Mouse (Mus musculus): ENCODE measurements around the gene Zdhhc20. TPM values are rescaled to one million over a fixed set of nuclear protein-coding genes. Genes with fewer than 3 reads are reported as not detected.
"Not testable (repeated sequence)": the region's sequence is repeated elsewhere in the genome, so short reads cannot be mapped to it uniquely, and the experiment has no call there.

Zdhhc20 gene
- 29.8 and 31.0 TPM in 2 replicates for polyA plus RNA-seq (2012; rRNA removed)

DNA sequence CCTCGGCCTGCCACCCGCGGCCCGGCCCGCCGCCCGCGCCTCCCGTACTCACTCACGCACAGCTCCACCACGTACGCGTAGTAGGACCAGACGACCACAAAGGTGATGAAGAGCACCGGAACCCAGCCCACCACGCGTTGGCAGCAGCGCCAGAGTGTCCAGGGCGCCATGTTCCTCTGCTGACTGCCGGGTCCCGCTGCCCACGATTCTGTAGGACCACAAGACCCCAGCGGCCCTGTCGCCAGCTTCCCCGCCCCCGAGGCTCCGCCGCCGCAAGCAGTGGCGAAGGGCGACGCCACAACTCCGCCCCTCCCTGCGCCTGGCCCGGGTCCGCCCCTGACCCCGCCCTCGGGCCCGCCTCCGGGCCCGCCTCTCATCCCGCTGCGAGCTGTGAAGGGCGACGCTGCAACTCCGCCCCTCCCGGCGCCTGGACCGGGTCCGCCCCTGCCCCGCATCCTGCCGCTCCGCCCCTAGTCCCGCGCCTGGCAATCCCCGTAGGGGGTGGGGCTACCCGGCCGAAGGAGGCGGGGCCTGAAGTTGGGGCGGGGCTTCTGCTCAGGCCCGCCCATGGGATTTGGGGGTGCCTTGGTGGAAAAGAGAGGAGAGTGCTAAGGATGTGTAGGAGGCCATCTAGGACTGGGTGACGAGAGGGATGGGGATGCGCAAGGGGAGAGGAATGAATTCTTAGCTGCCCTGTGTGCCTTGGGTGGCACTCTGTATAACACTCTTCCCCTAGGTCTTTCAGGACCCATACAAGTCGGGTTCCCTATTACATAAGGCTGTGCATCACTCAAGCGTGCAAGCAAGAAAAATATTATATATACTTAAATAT is at the start of gene Zdhhc20:
Zdhhc20 (minus strand) TSS at position 266 of the 832 bp plus-strand sequence.
- DNase-seq (ENCODE audit: low spot score) = peak; percentile 92

DNA sequence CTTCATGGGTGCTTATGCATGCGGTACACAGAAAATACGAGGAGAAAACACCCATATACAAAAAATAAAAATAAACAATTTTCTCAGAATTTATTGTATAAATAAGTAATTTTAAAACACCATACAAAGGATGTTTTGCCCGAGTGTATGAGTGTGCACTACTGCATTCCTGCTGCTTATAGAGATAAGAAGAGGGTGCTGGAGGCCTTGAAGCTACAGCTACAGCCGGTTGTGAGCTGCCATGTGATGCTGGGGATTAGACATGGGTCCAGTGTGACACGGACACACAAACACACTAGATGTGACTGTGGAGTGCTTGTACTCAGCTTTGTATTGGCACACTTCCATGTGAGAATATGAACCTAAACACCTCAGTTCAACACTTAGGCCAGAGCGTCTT is 47.2 kb upstream of the Zdhhc20 start:
- DNase-seq (ENCODE audit: low spot score) = no peak

DNA sequence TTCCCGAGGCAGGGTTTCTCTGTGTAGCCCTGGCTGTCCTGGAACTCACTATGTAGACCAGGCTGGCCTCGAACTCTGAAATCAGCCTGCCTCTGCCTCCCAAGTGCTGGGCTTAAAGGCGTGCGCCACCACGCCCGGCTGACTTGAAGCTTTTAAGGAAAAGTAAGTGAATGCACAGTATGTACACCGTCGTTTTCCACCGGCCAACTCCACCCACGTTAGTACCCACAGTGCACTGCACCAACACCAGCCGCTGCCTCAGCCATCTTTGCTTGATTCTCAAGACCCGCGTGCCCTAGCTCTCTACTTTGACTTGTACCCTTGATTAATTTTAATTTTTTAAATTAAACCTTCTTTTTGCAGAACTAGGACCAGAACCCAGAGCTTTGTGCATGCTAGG is 44.6 kb upstream of the Zdhhc20 start:
- no peak for DNase-seq (ENCODE audit: low spot score)

DNA sequence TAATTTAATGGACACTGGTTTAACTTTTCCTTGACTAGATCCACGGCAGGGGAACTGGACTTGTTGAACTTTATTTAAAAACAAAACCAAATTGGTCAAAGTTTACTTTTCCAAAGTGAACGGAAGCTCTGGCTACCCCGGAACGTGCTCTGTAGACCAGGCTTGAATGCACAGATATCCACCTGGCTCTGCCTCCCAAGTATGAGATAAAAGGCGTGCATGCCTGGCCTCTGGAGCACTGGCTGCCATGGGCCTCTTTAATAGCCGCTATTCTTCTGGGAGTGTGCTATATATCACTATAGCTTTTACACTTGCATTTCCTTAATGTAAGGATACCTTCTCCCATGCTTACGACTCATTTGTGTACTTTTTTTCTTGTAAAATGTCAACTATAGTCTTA is 43.5 kb upstream of the Zdhhc20 start:
- DNase-seq (ENCODE audit: low spot score) = no peak

DNA sequence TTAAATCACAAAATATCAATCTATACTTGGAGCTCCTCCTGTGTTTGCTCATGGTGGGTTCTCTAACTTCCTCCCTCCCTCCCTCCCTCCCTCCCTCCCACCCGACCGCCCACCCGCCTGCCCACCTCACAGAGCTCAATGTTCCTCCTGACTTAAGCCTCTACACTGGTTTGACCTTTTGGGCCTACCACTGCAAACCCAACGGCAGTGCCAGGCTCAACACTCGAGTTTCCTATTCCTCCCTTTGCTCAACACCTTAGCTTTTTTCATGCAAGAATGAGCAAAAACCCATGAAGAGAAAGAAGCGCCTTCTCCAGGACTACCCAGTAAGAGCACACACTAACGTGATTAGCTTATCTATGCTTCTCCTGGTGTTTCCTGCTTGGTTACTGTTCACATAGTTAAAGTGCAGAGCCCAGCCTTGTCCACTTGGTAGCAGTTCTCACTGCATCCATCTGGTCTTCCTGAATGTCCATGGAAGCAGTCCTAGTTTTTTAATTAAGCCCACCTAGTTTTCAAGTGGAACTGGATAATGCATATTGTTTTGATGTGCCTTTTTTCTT is 42.9 kb upstream of the Zdhhc20 start:
- no peak for DNase-seq (ENCODE audit: low spot score)

DNA sequence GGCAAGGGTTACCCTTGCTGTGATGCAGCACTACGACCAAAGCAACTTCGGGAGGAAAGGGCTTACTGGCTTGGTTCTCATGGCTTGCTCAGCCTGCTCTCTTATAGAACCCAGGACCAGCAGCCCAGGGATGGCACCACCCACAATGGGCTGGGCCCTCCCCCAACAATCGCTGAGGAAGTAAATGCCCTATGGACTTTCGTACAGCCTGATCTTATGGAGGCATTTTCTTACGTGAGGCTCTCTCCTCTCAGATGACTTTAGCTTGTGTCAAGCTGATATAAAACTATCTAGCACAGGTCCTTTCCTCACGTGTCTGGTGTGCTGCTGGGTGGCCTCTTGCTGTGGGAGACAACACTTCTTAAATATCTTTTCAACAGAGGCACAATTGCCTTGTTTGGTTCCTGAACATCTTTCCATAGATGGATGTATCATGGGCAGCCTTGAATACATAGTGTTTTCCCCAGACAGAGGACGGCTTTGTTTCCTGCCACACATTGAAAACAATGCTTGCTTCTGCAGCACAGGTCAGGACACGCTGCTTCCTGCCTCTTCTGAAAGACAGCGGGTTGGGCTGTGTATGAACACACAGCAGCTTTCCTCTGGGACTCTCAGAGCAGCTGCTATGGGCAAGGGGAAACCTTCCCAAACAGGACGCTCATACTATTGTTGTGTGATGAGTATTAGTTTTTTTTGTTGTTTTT is 31.5 kb upstream of the Zdhhc20 start:
- DNase-seq (ENCODE audit: low spot score) = no peak

DNA sequence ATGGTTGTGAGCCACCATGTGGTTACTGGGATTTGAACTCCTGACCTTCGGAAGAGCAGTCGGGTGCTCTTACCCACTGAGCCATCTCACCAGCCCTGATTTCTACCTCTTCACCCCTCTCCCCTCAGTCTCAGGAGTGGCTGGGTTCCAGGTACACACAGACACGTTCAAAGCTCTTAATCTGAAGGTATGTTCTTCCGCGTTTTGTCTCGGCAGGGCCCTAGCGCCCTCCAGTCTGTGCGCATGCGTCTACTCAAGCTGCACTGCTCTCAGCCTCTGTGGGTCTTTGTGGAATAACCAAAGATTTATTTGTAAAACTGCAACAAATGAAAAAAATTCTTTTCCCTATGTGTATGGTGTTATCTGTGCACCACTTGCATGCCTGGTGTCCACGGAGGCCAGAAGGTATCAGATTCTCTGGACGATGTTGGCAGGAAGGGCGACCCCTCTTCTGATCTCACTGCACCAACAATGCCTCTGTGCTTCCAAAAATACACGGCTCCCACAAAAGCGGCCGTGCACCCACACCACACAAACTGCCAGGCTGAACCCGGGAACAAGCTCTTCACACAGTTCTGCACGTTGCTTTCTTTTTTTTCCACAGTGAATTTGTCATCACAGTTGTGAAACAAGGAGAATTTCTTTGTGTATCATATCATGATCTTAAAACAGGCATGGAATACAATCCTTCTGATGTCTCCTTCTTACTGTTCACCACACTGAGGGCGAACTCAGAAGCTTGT is 30.7 kb upstream of the Zdhhc20 start:
- DNase-seq (ENCODE audit: low spot score) = no peak

DNA sequence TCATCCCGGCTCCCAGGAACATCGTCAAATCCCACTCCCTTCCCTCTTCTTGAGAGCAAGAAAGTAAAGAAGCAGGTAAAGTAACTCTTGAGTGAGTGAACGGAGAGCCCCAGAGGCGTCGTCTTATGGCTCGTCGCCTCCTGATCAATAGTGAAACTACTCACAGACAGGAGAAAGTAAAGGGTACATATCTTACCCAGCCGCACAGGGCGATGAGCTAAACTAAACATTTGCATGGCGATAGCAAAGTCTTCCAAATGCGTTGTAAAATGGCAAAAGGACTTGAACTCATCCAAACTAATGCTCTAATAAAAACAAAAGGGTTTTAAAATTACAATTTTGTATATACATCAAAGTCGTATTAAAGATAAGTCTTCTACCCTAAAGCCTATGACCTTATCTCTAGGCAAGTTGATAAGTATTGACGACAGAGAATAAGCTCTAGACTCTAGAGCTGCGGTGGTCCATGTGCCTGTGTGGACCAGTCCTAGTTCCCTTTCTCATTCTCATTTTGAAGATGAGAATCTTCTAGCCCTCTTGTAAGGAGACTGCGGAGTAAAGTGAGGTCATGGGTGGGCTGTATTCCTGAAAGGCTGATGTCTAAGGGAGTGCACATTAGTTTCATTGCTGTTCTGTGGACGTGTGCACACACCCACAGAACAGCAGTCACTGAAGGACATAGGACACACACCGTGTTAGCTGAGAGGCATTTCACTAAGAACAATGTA is 29.2 kb upstream of the Zdhhc20 start:
- no peak for DNase-seq (ENCODE audit: low spot score)

DNA sequence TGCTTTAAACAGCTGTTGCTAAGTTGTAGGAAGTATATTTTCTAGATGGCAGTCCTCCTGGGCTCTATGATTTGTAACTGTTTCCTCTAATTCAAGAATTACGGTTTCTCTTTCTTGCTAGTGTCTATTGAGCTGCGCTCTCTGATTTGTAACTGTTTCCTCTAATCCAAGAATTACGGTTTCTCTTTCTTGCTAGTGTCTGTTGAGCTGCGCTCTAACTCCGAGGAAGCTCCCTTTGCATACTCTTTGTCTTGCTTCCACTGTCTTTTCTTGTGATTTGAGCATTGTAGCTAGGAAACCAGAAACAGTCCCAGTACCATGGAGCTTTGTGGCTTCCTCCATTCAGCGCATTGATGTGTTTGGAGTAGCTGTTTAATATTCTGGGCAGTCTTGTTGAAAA is 25.3 kb upstream of the Zdhhc20 start:
- DNase-seq (ENCODE audit: low spot score) = no peak

DNA sequence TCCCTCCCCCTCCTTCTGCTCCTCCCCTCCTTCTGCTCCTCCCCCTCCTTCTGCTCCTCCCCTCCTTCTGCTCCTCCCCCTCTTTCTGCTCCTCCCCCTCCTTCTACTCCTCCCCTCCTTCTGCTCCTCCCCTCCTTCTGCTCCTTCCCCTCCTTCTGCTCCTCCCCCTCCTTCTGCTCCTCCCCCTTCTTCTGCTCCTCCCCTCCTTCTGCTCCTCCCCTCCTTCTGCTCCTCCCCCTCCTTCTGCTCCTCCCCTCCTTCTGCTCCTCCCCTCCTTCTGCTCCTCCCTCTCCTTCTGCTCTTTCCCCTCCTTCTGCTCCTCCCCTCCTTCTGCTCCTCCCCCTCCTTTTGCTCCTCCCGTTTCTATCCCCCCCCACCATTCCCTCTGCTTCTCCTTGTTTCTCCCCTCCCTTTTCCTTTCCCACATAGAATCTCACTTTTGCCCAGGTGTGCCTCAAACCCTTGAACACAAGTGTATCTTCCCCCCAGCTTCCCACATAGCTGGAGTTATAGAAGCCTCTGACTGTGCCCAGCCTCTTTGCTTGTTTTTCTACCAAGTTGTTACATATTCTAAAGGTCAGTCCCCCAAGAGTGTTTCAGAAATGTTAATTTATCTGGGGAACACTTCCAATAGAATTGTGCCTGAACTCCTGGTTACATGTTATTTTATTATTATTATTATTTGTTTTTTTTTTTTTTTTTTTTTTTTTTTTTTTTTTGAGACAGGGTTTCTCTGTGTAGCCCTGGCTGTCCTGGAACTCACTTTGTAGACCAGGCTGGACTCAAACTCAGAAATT is 22.3 kb upstream of the Zdhhc20 start:
- DNase-seq (ENCODE audit: low spot score) = not testable (repeated sequence)

DNA sequence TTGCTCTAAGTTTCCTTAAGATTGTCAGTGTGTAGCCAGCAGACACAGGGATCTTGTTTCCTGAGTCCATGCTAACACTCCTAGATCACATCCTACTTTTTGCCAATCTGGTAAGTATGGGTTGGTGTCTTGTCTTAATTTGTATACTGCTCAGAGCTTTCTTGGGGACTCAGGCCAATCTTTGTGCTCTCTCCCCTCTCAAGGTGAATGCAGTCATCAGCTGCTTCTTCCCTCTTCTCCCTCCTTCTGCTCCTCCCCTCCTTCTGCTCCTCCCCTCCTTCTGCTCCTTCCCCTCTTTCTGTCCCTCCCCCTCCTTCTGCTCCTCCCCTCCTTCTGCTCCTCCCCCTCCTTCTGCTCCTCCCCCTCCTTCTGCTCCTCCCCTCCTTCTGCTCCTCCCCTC is 21.7 kb upstream of the Zdhhc20 start:
- DNase-seq (ENCODE audit: low spot score) = not testable (repeated sequence)

DNA sequence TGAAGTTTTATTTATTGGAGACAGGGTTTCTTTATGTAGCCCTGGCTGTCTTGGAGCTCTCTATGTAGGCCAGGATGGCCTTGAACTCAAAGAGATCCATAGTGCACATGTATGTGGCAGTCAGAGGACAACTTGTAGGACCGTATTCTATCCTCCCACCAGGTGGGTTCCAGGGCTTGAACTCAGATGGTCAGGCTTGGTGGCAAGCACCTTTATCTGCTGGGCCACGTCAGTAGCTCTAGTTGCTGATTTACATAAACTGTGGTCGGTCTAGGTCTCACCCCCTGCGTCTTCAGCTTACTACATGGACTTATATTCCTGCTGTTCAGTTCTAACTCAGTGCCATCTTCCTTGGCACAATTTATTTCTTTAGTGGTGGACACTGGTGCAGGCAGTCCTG is 21.2 kb upstream of the Zdhhc20 start:
- no peak for DNase-seq (ENCODE audit: low spot score)

DNA sequence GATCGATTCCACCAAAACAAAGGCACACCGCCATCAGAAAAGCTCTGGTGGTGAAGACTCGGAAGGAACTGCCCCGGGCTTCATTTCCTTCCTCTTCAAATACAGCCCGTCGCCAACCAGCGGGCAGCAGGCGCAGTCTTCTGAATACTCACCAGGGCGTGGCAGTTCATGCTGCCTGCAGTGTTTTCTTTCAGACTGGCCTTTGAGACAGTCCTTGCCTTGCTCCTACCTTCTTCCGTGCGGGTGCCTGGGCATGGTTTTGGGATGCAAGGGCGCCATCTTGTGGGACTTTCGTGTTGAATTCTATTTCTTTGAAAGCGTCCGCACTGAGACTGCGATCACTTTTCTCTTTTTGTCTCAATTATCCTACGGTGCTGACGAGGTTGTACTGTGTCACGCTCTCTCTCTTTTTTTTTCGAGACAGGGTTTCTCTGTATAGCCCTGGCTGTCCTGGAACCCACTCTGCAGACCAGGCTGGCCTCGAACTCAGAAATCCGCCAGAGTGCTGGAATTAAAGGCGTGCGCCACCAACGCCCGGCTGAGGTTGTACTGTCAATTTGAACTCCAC is 20.5 kb upstream of the Zdhhc20 start:
- peak; percentile 66 for DNase-seq (ENCODE audit: low spot score)

DNA sequence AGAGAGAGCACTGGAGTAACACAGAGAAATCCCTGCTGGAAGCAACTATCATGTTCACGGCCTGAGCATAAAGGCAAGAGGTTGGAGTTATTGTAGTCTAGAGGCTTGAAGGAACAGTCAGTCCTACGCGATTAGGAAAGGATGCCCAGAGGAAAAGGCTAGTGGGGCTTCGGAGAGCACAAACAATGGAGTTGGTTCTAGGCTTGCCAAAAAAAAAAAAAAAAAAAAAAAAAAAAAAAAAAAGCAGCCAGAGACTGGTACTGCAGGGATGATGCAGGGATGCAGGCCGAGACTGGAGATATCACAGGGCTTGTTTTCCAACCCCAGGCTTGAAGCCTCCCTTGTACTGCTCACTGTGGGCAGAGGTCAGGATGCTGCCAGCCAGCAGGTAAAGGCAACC is 19.2 kb upstream of the Zdhhc20 start:
- DNase-seq (ENCODE audit: low spot score) = no peak

DNA sequence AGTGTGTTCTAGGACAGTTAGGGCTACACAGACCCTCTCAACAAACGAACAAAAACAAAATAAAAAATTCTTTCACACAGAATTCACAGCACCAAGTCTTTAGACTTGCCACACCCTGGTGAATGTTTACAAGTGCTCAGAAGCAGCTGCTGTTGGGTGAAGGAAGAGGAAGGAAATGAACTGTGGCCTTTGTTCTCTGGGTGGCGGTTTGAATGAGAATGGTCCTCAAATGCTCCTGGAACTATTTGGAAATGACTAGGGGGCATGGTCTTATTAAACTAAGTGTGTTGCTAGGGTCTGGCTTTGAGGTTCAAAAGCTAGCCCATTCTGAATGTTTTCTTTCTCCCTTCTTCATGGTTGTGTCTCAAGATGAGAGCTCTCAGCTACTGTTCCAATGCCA is 18.4 kb upstream of the Zdhhc20 start:
- no peak for DNase-seq (ENCODE audit: low spot score)

DNA sequence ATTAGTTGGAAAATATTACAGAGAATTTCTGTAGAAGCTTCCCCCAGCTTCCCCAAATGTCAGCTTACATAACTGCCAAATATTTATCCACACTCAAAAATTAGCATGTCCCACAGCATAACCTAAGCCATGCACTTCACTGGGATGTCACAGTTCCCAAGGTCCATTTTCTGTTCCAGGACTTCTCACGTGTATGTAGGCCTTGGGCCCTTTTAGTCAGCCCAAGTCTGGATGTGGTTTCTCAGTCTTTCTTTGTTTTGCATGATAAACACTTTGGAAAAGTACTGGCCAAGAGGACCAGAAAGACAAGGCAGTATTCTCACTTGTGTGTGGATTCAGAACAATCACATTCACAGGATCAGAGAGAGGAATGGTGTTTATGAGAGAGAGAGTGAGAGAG is 11.9 kb upstream of the Zdhhc20 start:
- no peak for DNase-seq (ENCODE audit: low spot score)

DNA sequence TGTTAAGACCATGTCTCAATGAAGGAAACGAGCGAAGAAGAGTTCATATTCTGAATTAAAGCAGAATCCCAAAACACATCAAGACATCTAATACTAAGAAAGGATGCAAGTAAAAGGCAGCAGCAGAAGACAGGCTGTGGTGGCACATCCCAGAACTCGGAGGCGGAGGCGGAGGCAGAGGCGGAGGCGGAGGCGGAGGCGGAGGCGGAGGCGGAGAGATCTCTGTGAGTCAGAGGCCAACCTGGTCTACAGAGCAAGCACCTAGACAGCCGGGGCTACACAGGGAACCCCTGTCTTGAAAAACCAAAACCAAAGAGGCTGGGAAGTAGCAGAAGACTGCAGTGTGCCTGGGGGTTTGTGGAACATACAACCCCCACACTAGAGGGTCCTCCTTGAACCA is 6.8 kb upstream of the Zdhhc20 start:
- no peak for DNase-seq (ENCODE audit: low spot score)

DNA sequence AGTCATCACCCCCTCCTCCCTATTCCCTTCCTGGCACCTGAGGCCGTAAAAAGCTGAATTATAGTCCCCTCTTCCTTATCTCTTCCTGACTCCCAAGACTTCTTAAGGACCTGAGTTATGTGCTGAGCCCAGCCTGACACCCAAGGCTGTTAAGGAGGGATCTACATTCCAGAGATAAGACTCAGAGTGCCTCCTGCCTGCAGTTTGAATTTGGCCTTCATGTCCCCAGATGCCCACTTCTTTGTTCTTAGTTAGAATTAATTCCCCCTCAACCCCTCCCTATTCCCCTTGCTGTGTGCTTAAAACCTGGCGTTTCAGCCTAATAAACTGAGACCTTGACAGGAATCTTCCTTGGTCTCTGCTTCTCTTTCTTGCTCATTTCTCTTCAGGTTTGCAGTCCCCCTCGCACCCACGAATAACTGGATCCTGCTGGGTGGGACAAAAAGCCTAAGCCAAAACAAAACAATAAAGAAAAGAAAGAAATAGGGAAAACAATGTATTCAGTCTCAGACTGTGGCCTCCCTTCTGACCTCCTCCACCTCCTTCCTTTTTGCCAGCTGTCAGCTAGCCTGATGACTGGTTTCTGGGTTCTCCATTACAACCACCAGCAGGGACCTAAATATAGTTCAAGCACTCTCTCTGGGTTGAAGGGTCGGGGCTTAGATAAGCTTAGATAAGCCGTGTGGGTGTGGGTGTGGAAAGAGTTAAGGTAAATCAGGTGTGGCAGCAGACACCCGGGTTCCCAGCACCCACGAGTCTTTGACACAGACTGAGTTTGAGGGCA is 6.2 kb upstream of the Zdhhc20 start:
- DNase-seq (ENCODE audit: low spot score) = not testable (repeated sequence)

DNA sequence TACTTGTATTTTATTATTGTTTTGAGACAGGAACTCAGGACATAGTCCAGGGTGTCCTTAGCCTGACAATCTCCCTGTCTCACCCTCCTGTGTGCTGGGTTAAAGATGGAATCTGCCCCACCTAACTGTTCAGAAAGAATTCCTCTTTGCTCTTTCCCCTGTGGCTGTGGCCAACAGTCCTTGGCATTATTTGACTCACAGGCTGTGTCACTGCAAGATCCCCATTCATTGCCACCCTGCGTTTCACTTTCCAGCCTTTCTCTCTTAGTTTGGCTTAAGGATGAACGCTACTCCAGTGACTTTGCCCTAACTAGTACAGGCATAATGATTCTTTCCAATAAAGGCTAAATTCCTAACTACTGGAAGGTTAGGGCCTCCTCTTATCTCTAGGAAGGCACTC is 4.3 kb upstream of the Zdhhc20 start:
- DNase-seq (ENCODE audit: low spot score) = no peak

DNA sequence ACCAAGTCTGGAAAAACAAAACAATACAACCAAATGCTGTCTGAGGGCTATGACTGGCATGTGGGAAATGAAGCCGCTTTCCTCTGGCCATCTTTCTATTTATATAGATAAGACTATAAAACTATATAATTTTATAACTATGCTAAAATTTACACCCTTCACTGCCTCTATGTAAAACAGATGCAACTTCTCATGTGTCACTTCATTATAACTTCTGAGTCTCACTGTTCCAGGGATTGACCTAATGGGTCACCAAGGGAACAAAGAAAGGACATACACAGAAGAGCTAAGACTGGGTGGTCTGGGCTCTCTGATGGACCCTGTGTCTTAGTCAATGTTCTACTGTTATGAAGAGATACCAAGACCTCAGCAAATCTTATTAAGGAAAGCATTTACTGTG is 2.9 kb upstream of the Zdhhc20 start:
- no peak for DNase-seq (ENCODE audit: low spot score)
